Mouse (Mus musculus) right cerebral cortex, postnatal 4 days (tissue): ENCODE data around the gene Tmem132a.

ENCODE experiments used
- DNase-seq: peaks from one replicate; pipeline ENCODE4 v3.0.0-alpha.2; 2022

The Tmem132a gene

DNA sequence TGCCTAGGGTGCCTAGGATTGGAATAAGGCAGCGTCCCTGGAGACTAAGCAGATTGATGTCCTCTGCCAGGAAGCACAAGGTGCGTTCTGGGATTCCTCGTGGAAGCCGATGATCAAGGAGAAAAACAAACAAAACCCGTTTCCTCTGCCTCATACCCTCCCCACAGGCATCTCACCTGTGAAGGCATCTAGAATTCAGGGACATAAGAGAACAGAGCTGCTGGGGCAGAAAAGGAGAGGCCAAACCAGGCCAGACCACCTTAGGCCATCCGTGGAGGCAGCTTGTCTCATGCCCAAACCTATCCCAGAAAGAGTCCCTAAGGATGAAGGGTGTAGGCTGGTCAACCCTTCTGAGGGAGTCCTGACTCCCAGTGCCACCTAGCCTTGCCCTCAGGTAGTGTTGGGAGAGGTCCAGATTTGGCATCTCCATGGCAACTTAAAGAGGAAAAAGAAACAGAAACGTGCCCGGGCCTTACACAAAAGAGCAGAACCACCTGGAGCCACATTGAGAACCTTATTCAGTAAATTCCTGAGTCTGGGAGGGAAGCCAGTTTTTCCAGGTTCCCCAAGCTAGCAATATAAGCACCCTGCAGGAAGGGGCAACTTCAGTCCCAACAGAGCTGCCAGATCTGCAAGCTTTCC, at the start of gene Tmem132a:
Gene Tmem132a (minus strand): TSS at position 55 of the 642 bp plus-strand sequence.
- no peak for DNase-seq

DNA sequence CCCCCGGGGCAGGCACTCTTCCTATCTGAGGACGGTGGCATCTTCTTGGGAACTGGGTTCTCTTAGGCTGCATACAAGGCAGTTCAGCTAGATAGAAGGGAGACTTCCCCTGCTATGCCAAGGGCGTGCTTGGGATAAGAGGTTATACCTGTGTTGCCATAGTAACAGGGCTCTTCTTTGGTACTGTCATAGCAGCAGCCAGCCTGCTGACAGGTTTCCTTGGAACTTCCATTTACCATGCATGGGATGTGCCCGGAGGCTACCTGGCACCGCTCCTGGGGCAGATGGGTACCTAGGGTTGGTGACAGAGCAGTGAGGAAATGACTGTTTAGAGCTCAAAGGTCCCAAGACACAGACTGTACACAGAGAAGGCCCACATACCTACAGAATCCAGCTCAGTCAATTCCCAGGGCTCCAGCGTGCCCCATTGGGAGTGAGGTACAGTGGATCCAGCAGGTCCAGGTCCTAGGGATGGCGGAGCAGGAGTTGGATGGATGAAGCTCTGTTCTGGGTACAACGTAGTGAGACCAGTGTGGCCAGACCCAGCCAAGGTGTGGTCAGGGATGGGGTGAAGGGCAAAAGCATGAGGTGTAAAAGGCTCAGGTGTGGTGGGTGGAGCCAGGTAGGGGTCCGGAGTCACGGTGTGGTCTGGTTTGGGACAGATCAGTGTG, 48.7 kb upstream of the Tmem132a start:
- no peak for DNase-seq

DNA sequence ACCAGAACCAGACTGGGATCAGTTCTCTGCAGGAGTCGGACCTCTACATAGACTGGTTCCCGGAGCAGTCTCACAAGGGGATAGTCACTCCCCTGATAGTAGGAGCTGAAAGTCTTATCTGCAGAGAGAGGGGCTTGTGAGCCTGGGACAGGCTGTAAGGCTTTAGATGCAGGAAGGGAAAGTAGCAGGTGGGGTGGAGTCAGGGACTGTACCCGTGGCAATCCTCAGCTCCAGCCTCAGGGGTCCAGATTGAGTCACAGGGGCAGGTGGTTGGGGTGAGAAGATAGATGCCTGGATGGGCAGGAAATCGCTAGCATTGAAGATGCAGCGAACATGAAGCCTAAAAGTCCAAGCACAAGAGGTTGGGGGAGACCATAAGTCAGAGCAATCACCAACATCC, 46.8 kb upstream of the Tmem132a start:
- no peak for DNase-seq

DNA sequence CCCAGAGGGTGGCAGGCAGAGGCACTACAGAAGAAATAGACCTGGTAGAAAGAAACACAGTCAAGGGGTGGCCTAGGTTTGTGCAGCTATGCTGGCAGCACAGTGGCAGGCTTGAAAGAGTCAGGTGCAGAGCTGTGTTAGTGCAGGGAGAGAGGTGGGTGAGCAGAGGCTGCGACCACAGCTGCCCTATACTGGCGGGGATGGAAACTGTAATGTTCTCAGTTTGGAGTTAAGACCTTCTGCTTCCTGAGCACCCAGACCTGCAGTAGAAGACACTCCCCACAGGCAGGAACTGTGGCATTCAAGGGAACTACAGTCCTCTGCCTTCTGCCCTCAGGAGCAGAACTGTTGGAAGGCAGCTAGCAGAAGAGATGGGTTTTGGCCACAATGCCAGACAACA, 45.1 kb upstream of the Tmem132a start:
- DNase-seq: no peak

DNA sequence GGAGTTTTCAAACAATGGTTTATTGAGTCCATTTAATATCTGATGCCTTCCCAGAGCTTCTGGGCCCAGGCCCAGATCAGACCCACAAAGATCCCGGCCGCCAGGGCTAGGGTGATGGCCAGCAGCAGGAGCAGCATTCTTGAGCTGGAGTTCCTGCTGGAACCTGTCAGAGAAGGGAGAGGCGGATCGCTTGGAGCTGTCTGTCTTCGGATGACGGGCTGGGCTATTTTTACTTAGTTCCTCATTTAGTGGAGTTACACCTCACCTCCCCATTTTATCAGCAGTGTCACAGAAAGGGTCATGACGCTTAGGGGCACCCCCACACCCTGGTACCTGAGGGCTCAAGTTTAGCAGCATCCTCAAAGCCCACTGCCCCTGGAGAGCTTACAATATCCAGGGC, 44.6 kb upstream of the Tmem132a start:
- DNase-seq: no peak

- DNase-seq: no peak
Observed at GRCm38 (mm10) chr19:10909087-10909721, 39.5 kb upstream of the Tmem132a start.

DNA sequence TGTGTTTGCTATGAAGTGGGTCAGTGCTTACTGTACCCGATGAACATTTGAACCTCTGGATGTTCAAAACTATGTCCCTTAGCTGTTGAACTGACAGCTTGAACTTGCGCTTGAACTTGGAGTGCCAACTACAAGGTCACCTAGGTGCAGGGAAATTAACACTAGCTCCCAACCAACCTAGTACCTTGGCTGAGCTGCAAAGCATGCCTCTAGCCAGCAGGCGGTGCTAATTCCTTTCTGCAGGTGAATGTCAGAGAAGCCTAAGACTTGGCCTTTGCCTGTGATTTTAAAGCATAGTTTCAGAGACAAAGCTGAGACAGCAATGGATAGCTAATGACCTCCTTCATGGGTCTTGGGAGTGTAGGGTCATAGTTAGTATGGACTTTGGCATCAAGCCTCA, 38.2 kb upstream of the Tmem132a start:
- peak; percentile 50 for DNase-seq

- DNase-seq: no peak
Observed at GRCm38 (mm10) chr19:10905728-10906000, 35.9 kb upstream of the Tmem132a start.

- DNase-seq: no peak
Observed at GRCm38 (mm10) chr19:10904927-10905727, 35.4 kb upstream of the Tmem132a start.

DNA sequence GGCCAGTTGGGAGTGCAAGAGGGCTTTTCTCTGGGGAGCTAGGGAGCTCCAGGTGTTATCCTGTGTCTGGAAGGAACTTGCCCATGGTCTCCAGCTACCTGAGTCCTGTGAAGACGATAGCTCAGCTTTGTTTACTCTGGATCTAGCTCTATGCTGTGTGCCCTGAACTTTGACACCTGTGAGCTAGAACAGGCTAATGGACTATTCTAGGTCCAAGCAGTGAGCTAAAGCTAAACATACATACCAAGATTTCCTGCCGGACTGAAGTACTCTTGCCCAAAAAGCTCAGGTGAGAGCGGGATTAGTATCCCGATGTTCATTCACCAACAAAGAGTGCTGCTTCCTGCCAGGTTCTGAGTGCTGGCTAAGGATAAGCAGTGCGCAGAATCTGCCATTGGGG, 34.8 kb upstream of the Tmem132a start:
- no peak for DNase-seq

GRCm38 (mm10) chr19:10901046-10901445, 31.3 kb upstream of the Tmem132a start:
- no peak for DNase-seq

DNA sequence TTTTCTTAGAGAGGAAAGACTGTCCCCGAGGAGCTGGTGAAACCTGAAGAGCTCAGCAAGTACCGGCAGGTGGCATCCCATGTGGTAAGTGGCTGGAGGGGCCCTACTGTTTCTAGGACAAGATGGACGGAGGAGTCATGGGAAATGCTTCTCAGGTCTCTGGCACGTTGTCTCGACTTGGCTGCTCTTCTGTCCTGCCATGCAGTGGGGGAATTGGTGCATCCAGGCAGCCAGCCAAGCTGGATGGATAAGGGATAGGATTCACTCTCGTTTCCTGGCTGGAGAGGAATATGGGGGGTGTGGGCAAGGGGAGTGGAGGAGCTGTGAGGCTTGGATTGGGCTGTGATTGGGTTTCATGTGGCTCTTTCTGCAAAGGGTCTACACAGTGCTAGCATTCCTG, 30.6 kb upstream of the Tmem132a start:
- DNase-seq: no peak

DNA sequence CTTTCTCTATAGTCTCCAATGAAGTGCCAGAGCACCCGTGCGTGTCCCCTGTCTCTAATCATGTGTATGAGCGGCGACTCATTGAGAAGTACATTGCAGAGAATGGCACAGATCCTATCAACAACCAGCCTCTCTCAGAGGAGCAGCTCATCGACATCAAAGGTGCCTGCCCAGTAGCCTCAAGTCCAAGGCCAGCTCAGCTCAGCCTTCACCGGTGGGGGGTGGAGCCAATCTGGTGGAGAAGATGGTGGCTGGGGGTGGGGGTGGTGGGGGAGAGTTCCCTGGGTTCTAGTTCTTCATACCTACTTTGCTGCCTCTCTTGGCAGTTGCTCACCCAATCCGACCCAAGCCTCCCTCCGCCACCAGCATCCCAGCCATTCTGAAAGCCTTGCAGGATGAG, 27.8 kb upstream of the Tmem132a start:
- DNase-seq: no peak

DNA sequence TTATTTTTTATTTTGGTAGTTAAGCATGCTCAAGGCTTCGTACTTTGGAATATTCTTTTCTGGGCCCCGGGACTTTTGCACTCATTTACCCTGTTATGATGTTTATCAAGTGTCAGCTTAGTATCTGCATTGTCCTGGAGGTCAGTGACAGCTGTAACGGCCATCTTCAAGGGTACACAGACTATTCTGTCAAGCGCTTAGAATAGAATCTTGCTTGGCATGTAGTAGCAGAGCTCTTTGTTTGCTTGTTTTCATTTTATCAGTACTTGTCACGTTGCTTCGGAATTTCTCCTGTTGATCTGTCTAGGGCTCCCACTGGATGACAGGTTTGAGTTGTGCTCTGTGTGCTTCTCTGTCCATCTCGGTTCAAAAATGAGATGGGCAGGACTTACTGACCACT, 27.1 kb upstream of the Tmem132a start:
- no peak for DNase-seq

DNA sequence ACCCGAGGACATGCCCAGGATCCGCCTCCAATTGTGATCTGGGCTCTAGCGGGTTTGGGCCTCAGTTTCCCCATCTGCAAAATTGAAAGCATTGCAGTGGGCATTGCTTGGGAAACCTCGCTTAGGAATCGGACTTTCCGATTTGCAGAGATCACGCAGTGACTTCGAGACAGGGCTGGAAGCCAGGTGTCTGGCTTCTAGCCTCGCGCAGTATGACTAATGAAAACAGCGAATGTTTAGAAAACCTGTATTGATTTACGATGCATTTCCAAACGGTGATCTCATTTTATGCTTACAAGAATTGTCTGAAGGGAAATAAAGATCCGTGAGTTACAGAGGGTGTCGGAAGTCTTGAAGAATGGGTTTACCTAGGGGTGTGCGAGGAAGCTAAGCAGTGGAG, 26.0 kb upstream of the Tmem132a start:
- DNase-seq: no peak

DNA sequence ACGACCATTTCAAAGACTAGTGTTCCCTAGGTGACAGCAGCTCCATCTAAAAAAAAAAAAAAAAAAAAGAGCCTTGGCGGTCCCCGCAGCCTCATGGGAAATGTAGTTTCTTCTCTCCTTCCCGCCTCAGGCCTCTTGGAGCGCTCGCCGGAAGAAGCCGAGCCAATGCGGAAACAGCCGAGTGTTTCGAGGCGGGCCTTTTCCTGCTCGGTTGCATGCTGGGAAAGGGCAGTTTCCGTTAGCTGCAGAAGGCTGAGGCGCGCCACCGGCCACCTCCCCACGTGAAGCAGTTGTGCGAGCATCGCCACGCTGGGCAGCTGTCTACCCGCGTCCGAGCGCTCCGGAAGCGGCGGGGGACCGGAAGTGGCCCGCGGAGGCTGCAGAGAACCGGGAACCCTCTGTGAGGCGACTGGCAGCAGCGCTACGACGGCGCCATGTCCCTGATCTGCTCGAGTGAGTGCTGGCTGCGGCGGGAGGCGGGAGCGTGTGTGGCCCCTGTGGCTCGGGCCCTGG, 25.3 kb upstream of the Tmem132a start, which contains the start of gene Prpf19:
Gene Prpf19 (plus strand): TSS at position 216 of the 513 bp plus-strand sequence.
- peak; percentile 97 for DNase-seq

GRCm38 (mm10) chr19:10892201-10892600, 22.5 kb upstream of the Tmem132a start:
- DNase-seq: no peak

DNA sequence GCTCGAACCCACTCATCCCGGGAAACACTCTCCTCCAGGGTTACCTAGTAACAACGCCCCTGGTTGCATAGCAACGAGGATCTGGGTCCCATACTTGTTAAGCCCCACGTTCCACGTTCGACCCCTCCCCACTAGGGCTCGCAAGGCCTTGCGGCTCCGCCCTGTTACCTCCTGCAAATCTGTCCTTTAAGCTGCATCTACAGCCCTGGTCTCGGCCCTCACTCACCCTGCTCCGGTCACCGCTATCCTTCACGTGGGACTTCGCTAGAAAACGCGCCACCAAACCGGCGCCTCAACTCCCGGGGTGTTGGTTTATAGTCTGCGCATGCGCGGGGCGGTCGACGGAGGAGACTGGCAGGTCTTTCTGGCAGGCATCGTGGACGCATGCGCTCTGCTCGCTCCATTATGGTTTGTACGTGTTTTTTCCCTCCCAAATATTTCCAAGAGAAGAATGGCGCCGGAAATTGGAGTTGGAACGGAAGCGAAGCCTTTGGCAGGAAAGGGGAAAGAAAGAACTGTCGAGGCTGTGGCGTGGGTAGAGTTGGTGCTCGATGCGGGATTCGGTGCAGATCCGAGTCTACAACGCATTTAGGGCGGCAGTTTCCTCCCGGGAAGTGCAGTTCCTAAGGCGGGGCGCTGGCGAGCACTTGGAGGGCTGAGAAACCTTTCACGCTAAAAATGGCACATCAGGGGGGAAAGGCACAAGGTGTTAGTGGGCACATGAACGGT, 11.8 kb upstream of the Tmem132a start, which contains the start of gene Tmem109:
Gene Tmem109 (minus strand): TSS at position 576 of the 729 bp plus-strand sequence.
- peak; percentile 94 for DNase-seq

DNA sequence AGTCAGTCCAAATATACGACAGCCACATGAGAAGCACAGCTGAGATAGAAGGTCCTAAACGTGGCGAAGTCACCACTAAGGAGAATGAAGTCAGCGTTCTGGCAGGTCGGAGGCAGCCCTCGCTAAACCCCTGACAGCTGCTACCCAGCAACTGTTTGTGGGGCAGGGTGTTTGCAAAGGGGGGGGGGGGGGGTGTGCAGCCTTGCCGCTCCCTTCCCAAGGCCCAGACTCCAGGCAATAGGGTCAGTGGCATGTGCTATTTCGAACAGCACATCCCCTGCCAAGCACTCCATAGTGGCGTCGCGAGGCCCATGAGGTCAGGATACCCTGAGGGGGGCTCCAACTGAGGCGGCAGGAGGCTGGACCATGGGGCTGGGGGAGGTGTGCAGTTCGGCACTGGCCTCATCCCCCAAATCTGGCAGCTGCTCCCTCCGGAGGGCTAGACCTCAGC, 11.3 kb upstream of the Tmem132a start:
- no peak for DNase-seq

DNA sequence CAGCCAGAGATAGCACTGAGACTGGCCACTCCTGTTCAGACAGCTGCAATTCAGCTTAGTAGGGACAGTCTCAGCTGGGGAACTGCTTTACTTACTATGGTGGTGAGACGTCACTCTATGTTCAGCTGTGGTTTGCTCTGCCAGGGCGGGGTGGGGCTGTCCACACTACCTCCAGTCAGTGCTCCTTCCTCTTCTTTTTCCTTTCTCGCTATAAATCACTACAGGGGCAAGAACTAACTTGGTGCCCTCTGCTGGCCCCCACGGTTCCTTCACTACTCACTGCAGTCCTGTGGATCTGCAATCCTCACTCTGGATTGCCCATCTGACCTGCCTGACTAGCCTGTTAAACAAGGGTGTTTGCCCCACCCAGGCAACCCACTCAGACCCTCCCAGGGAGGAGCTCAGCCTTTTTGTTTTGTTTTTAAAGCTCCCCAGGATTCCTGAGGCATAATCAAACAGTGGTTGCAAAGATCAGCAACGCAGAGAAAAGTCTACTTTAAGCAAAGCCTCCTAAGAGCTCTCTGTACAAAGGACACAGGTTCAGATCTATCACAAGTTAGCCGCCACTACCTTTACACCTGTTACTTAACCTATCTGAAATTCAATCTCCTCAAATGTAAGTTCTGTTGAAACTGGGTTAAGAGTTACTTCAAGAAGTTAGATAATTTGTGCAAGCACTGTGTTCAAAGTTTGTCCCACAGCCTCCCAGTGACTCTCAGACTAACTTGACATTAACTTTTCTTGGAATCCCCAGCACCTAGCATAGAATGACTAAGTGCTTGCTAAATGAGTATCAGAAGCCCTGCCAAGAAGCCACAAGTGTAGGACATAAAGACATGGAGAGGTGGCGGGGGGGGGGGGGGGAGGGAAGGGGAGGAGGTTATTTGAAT, 10.6 kb upstream of the Tmem132a start:
- DNase-seq: no peak

- no peak for DNase-seq
Observed at GRCm38 (mm10) chr19:10878201-10878837, 8.6 kb upstream of the Tmem132a start.
